Mouse (Mus musculus) liver, postnatal 0 days (tissue): Measurements from ENCODE around the gene Sel1l3. TPM values are rescaled to one million over a fixed set of nuclear protein-coding genes. Genes with fewer than 3 reads are reported as not detected.
A peak's percentile ranks its signal among the peaks of the same experiment; 100 is the strongest.

Experiments used
- ATAC-seq: fragments of 200-750 bp; cut with Nextera tagmentation; 2 replicates; pipeline ENCODE4 v1.8.0; 2017; ENCODE audit warnings: mild to moderate bottlenecking, moderate library complexity
- DNase-seq: peaks from one replicate; pipeline ENCODE4 v3.0.0-alpha.2; 2016
- H3K27ac ChIP-seq: fragments of 300-500 bp; sonication (generic); 2 replicates; pipeline ENCODE4 v1.5.1; 2014; ENCODE audit warnings: antibody characterized with exemption, moderate library complexity, mild to moderate bottlenecking, low read depth
- H3K27me3 ChIP-seq: fragments of 300-500 bp; sonication (generic); 2 replicates; pipeline ENCODE4 v1.6.1; 2014; ENCODE audit warnings: low read length, control low read depth, mixed read lengths; ENCODE audit not compliant: insufficient read depth
- H3K36me3 ChIP-seq: fragments of 300-500 bp; sonication (generic); replicated peaks from 2 replicates; pipeline ENCODE4 v1.6.1; 2014; ENCODE audit warnings: mild to moderate bottlenecking, control low read depth, low read length, moderate library complexity, mixed read lengths; ENCODE audit not compliant: insufficient read depth
- H3K4me1 ChIP-seq: fragments of 300-500 bp; sonication (generic); 2 replicates; pipeline ENCODE4 v1.6.1; 2014; ENCODE audit warnings: antibody characterized with exemption, mild to moderate bottlenecking, control low read depth; ENCODE audit not compliant: insufficient read depth
- H3K4me2 ChIP-seq: fragments of 300-500 bp; sonication (generic); 2 replicates; pipeline ENCODE4 v1.6.1; 2014; ENCODE audit warnings: low read depth, mild to moderate bottlenecking, low read length, moderate library complexity, mixed read lengths
- H3K4me3 ChIP-seq: fragments of 300-500 bp; sonication (generic); 2 replicates; pipeline ENCODE4 v1.5.1; 2014; ENCODE audit warnings: low read depth, low read length
- H3K9ac ChIP-seq: fragments of 300-500 bp; sonication (generic); replicated peaks from 2 replicates; pipeline ENCODE4 v1.6.1; 2014; ENCODE audit warnings: mild to moderate bottlenecking, moderate library complexity
- H3K9me3 ChIP-seq: fragments of 300-500 bp; sonication (generic); 2 replicates; pipeline ENCODE4 v1.6.1; 2016; ENCODE audit warnings: mild to moderate bottlenecking, control low read depth, low read length, mixed read lengths
- CTCF ChIP-seq: sonication (generic); IDR thresholded peaks from 2 replicates; pipeline ENCODE4 v1.5.1; 2016; ENCODE audit warnings: antibody characterized with exemption, low read depth
- EP300 ChIP-seq: IDR thresholded peaks from 2 replicates; pipeline ENCODE4 v1.6.1; 2016; ENCODE audit warnings: antibody characterized with exemption, low read depth, mild to moderate bottlenecking
- WGBS: fragments of 180-500 bp; shearing (Covaris S2); extraction: QIAGEN DNeasy Blood & Tissue Kit; methylation state at CpG from one replicate; pipeline ENCODE4 v1.1.7; 2014; ENCODE audit not compliant: insufficient replicate concordance; 5-methylcytosine and 5-hydroxymethylcytosine counted together
- polyA plus RNA-seq: library from polyadenylated mRNA; unstranded; fragments of >200 nt; fragmentation: Nextera tagmentation; extraction: Ambion mirVana; gene quantifications from 2 replicates; pipeline ENCODE4 v1.2.1, GENCODE M21; 2015

The Sel1l3 gene
- polyA plus RNA-seq, 1 experiment from 2014 or later: 0.93 TPM

DNA sequence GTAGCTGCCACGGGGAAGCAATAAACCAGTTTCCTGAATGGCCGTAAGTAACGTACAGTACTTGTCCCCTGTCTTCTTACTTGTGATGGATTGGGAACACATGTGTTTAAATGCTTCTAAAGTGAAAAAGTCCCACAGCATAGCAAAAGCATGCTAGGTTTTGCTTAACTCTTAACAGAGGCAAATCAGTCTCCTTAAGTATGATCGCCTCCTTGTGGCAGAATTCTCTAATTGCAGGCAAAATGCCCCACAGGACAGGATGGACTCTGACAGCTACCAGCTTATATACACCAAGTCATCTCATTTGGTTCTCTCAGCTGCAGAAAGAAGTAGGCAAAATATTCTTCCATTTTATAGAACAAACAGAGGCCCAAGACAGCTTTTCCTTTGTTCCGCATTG, 100.8 kb downstream of the Sel1l3 start:
- peaks cover 2% of the 10 kb centered on the region; the same call in 1 of the 2 replicates for H3K4me1 ChIP-seq
- H3K27ac ChIP-seq: no peak overlapping the region
- H3K27me3 ChIP-seq: no peaks in the 10 kb centered on the region
- TF ChIP-seq EP300: no peak
- TF ChIP-seq CTCF: peak; percentile 29; the same call in 1 of the 2 replicates
- H3K9me3 ChIP-seq: peaks cover 7% of the 10 kb centered on the region; the same call in 1 of the 2 replicates
- DNase-seq (no peak), ATAC-seq (no peak)
- H3K36me3 ChIP-seq: no peaks in the 10 kb centered on the region
- WGBS: 84% methylated on average over 5 of the region's 5 CpGs
- H3K9ac ChIP-seq: no peak overlapping the region
- no peak overlapping the region for H3K4me3 ChIP-seq
- no peak overlapping the region for H3K4me2 ChIP-seq

DNA sequence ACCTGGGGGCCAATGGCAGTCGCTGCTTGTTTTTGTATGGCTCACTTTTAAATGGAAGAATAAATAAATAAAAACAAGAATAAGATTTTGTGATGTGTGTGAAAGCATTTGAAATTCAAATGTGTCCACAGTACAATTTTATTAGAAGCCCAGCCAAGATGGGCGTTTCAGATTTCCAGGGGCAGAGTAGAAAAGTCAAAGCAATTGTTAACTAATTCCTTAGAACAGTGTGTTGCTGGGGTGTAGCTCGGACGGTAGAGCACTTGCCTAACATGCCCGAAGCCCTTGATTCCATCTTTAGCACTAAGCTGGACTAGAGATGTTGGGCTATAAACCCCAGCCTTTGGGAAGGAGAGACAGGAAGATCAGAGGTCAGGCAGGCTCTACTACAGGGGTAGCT, 102.7 kb downstream of the Sel1l3 start:
- Histone ChIP-seq H3K27me3 (no peaks in the 10 kb centered on the region), H3K36me3 (no peaks in the 10 kb centered on the region), H3K4me3 (no peak overlapping the region), H3K4me1 (peaks cover 6% of the 10 kb centered on the region; the same call in 1 of the 2 replicates), H3K9me3 (peaks cover 7% of the 10 kb centered on the region; the same call in 1 of the 2 replicates), H3K9ac (no peak overlapping the region), H3K4me2 (no peak overlapping the region), H3K27ac (no peak overlapping the region)
- ATAC-seq (no peak), DNase-seq (no peak)
- no peak for TF ChIP-seq EP300
- no peak for TF ChIP-seq CTCF
- WGBS: 67% methylated on average over 5 of the region's 5 CpGs

DNA sequence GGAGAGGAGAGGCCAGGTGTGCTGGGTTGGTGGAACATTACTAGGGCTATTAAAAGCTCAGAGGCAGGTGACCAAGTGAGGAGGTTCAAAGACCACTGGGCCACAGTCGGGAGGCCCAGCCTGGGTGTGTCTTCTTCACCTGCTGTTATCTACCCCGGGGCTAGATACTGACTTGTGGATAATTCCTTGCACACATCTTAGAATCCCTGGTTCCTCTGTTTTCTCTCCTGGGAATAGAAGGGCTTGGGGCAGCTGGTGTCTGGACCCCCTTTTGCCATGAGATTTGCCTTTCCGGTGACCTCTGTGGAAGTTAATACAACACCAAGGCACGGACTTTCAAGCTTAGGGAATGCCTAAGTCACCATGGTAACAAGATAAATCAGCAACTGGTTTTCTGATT, 103.5 kb downstream of the Sel1l3 start:
- Histone ChIP-seq H3K4me1 (peaks cover 6% of the 10 kb centered on the region; the same call in 1 of the 2 replicates), H3K4me2 (no peak overlapping the region), H3K4me3 (no peak overlapping the region), H3K9ac (no peak overlapping the region), H3K36me3 (no peaks in the 10 kb centered on the region), H3K9me3 (peaks cover 7% of the 10 kb centered on the region; the same call in 1 of the 2 replicates), H3K27me3 (no peaks in the 10 kb centered on the region), H3K27ac (no peak overlapping the region)
- TF ChIP-seq EP300: no peak
- no peak for TF ChIP-seq CTCF
- no peak for DNase-seq
- no peak for ATAC-seq
- WGBS: 64% methylated on average over 4 of the region's 4 CpGs

DNA sequence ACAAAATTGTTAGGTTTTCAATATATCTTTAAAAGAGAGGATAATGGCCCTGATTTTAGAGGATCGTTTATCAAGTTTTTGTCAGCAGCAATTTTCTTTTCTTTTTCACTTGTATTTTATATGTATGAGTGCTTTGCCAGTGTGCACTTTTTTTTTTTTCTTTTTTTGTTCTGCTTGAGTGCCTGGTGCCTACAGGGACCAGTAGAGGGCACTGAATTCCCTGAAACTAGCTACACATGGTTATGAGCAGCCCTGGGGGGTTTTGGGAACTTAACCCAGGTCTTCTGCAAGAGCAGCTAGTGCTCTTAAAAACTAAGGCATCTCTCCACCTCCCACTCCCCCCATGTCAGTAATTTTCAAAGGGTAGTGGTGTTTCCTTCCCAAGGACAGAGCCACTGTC, 105.1 kb downstream of the Sel1l3 start:
- Histone ChIP-seq H3K36me3 (no peaks in the 10 kb centered on the region), H3K4me1 (peaks cover 6% of the 10 kb centered on the region; the same call in 1 of the 2 replicates), H3K27me3 (no peaks in the 10 kb centered on the region), H3K9ac (no peak overlapping the region), H3K9me3 (peaks cover 7% of the 10 kb centered on the region; the same call in 1 of the 2 replicates), H3K27ac (no peak overlapping the region), H3K4me3 (no peak overlapping the region), H3K4me2 (no peak overlapping the region)
- ATAC-seq (no peak), DNase-seq (no peak)
- WGBS: 76% methylated on average over 1 of the region's 1 CpGs
- TF ChIP-seq EP300 (no peak), CTCF (peak; percentile 25; the same call in 1 of the 2 replicates)

DNA sequence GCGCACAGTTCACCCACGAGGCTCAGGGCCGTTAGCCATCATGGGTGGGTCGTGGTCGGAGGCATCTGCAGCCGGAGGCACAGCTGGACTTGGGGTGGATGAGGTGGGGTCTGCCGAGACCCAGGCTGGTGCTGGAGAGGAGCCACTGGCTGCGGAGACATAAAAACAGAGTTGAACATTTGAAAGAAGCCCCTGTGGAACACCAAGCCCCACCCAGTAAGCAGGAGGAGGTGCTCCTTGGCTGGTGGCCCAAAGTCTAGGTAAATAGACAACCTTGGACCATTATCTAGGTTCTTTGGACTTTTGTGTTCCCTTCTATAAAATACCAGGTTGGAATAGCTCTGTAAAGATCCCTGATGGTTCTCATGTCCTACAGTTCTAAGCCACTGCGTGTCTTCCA, 105.7 kb downstream of the Sel1l3 start:
- Histone ChIP-seq H3K4me3 (no peak overlapping the region), H3K9me3 (peaks cover 2% of the 10 kb centered on the region; the same call in 1 of the 2 replicates), H3K4me2 (no peak overlapping the region), H3K27ac (no peak overlapping the region), H3K9ac (no peak overlapping the region), H3K36me3 (no peaks in the 10 kb centered on the region), H3K27me3 (no peaks in the 10 kb centered on the region), H3K4me1 (peaks cover 6% of the 10 kb centered on the region; the same call in 1 of the 2 replicates)
- DNase-seq: no peak
- TF ChIP-seq CTCF: no peak
- no peak for TF ChIP-seq EP300
- ATAC-seq: no peak
- WGBS: 74% methylated on average over 9 of the region's 9 CpGs

DNA sequence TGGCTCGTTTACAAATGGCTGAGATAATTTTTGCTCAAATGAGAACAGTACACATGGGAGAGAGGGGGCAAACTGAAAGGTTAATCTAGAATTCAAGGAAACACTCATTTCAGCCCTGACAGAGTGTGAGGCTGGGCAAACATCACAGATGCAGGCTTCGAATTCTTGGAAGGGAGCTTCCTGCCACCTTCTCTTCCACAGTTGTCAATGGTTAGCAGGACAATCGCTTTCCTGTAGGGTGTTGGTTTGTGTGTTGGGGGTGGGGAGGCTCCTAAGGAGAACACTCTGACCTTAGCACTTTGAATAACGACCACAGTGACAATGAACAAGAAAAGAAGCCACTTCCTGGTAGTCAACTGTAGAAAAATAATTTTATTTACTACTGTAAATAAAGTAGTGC, 107.0 kb downstream of the Sel1l3 start:
- H3K27me3 ChIP-seq: no peaks in the 10 kb centered on the region
- peaks cover 6% of the 10 kb centered on the region; the same call in 1 of the 2 replicates for H3K4me1 ChIP-seq
- no peaks in the 10 kb centered on the region for H3K36me3 ChIP-seq
- ATAC-seq: no peak
- no peaks in the 10 kb centered on the region for H3K9me3 ChIP-seq
- no peak overlapping the region for H3K4me2 ChIP-seq
- WGBS: 18% methylated on average over 4 of the region's 4 CpGs
- H3K9ac ChIP-seq: no peak overlapping the region
- DNase-seq: no peak
- no peak overlapping the region for H3K27ac ChIP-seq
- TF ChIP-seq CTCF: no peak
- no peak for TF ChIP-seq EP300
- H3K4me3 ChIP-seq: no peak overlapping the region
